Mouse (Mus musculus): ENCODE measurements around the gene Ctla2b.
"Not testable (repeated sequence)": the region's sequence is repeated elsewhere in the genome, so short reads cannot be mapped to it uniquely, and the experiment has no call there.

The Ctla2b gene

DNA sequence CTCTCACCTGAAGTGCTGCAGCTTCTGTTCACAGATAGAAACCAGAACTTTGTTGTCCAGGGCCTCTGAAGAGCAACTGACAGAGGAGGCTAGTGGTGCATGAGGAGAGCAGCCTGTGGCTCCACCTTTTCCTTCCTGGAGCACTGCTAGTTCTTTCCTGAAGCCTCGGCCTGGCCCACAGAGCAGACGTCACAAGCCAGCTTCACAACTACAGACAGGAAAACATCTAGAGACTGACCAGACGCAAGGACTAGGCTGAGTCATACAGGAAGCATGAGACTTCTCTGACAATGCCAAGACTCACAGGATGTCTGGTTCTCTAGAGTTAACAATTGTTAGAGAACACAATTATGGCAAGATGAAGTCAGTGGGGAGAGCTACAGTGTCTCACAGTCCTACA lies at the start of gene Ctla2b:
Ctla2b (minus strand) TSS at position 120 of the 400 bp plus-strand sequence.
- no peak for DNase-seq (ENCODE audit: low spot score)

- not testable (repeated sequence) for DNase-seq (ENCODE audit: low spot score)
Observed at GRCm38 (mm10) chr13:60941884-60942283, 44.6 kb upstream of the Ctla2b start, which contains the start of gene Tpbpa. Gene Tpbpa (minus strand): TSS chr13:60941984.

DNA sequence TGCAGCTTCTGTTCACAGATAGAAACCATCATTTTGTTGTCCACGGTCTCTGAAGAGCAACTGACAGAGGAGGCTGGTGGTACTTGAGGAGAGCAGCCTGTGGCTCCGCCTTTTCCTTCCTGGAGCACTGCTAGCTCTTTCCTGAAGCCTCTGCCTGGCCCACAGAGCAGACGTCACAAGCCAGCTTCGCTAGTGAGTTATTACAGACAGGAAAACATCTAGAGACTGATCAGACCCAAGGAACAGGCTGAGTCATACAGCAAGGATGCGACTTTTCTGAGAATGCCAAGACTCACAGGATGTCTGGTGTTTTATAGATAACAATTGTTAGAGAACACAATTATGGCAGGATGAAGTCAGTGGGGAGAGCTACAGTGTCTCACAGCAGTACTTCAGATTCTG lies 39.3 kb upstream of the Ctla2b start, which contains the start of the genes Gm49391 and Ctla2a:
Gm49391 (minus strand) TSS at position 72 of the 402 bp plus-strand sequence.
Ctla2a (minus strand) TSS at position 126 of the 402 bp plus-strand sequence.
- no peak for DNase-seq (ENCODE audit: low spot score)

GRCm38 (mm10) chr13:60935490-60935889 lies 38.2 kb upstream of the Ctla2b start, which contains the start of gene Gm49393:
Gene Gm49393 (minus strand): TSS chr13:60935590.
- not testable (repeated sequence) for DNase-seq (ENCODE audit: low spot score)

DNA sequence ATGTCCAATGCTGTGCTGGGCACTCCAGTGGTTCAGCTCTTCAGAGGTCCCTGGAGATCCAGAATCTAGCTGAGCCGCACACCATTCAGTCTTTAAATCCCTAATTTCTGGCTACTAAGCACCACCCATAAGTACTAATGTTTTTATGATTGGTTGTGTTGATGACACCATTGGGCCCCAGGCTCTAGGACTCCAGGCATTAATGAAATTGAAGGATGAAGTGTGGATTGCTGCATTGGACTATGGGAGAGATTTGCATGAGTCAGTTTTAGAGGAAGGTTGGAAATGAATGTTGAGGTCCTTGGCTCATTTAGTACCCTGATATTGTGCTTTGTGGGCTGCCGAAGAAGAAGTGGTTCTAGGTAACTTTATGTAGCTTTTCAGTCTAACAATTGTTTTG lies 7.5 kb upstream of the Ctla2b start, which contains the start of gene Tpbpb:
Tpbpb (minus strand) TSS at position 101 of the 400 bp plus-strand sequence.
- DNase-seq (ENCODE audit: low spot score) = not testable (repeated sequence)

DNA sequence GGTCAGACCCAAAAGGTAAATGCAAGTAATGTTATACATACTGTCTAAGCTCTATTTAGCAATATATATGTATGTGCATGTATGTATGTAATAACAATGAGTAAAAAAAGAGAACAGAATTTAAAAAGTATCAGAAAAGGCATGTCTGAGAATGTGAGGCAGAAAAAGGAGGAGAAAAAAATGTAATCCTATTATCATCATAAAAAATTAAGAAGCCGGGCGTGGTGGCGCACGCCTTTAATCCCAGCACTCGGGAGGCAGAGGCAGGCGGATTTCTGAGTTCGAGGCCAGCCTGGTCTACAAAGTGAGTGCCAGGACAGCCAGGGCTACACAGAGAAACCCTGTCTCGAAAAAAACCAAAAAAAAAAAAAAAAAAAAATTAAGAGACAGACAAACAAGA lies 453 bp downstream of the Ctla2b start, which contains the start of gene Gm49392:
Gm49392 (minus strand) TSS at position 101 of the 400 bp plus-strand sequence.
- not testable (repeated sequence) for DNase-seq (ENCODE audit: low spot score)

DNA sequence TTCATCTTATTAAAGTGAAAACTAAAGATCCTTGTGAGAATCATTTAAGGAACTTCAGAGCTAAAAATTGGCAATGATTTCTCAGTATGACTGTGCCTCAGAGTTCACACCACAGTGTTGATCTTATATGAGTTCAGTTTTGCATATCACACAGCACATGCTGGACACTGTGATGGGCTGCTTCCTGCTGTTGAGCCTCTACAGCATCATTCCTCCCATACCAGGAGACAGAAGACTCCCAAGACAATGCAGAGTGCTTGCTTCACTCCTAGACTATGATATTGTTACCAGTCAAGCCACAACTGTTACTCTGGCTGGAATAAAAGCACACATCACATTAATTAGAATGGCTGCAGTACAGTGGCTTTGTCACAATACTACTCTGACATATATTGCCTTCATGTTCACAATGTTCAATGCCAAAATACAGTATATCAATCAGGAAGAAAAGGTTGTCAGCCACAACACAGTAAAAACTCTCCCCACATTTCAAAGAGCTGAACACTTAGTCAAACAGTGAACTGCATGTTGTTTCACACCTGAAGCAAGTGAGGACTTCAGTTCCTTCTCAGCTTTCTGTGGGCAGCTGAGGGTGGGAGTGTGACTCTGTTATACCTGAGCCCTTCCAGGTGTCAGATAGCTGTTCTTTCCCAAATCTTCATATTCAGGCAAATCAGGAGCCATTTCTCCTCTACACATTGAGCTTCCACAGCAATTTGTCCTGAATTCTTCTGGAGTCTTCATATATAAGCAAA lies 1.7 kb downstream of the Ctla2b start:
- DNase-seq (ENCODE audit: low spot score) = no peak

GRCm38 (mm10) chr13:60892301-60892700 lies 4.9 kb downstream of the Ctla2b start:
- no peak for DNase-seq (ENCODE audit: low spot score)

GRCm38 (mm10) chr13:60864281-60864680 lies 33.0 kb downstream of the Ctla2b start, which contains the start of gene 4930486L24Rik:
Gene 4930486L24Rik (minus strand): TSS chr13:60864475.
- DNase-seq (ENCODE audit: low spot score) = no peak

GRCm38 (mm10) chr13:60848241-60849120 lies 48.8 kb downstream of the Ctla2b start:
- DNase-seq (ENCODE audit: low spot score) = no peak

Data from ovary, postnatal 10 days (tissue).